Mouse (Mus musculus): ENCODE measurements around the gene Actg1. TPM values are rescaled to one million over a fixed set of nuclear protein-coding genes. Genes with fewer than 3 reads are reported as not detected.

Actg1 gene
- total and polyA plus RNA-seq, 3 experiments = 1,832 to 4,362 (median 2,424) TPM

GRCm38 (mm10) chr11:120354304-120355276 lies 6.2 kb upstream of the Actg1 start:
- TF ChIP-seq BHLHE40 (IDR thresholded peaks at IDR 0.05; ENCODE audit: low read depth, low read length) (no peak), POLR2A (IDR thresholded peaks at IDR 0.05; ENCODE audit: low read depth, low read length) (no peak), RCOR1 (conservative IDR thresholded peaks at IDR 0.05; ENCODE audit: low read depth, low read length) (no peak), HCFC1 (IDR thresholded peaks at IDR 0.05; ENCODE audit: low read depth, low read length) (no peak), ELF1 (IDR thresholded peaks at IDR 0.05; ENCODE audit: low read depth, low read length) (no peak), PAX5 (IDR thresholded peaks at IDR 0.05; ENCODE audit: low read length) (no peak), JUND (conservative IDR thresholded peaks at IDR 0.05; ENCODE audit: low read depth, low read length) (no peak), KAT2A (IDR thresholded peaks at IDR 0.05; ENCODE audit: insufficient replicate concordance, low read length) (no peak), MXI1 (IDR thresholded peaks at IDR 0.05; ENCODE audit: low read depth, low read length) (no peak), ZKSCAN1 (IDR thresholded peaks at IDR 0.05; ENCODE audit: borderline replicate concordance, low read depth, low read length) (no peak)
- H3K79me2 ChIP-seq (replicated peaks; ENCODE audit: control insufficient read depth, extremely low read depth, insufficient read depth, poor library complexity, severe bottlenecking) = no peaks in the 10 kb centered on the region
- H3K27me3 ChIP-seq (replicated peaks) = no peaks in the 10 kb centered on the region
- H3K27ac ChIP-seq (ENCODE audit: insufficient read depth, low read depth) = no peak overlapping the region
- no peaks in the 10 kb centered on the region for H3K9me3 ChIP-seq (replicated peaks; ENCODE audit: low read length)
- DNase-seq (ENCODE audit: extremely low read depth) = no peak
- H3K4me2 ChIP-seq (ENCODE audit: insufficient read depth, low read depth, poor library complexity, severe bottlenecking) = peak overlapping the region; percentile 85; the same call in 1 of the 2 replicates
- H3K9ac ChIP-seq (ENCODE audit: insufficient read depth, low read depth) = no peak overlapping the region
- no peaks in the 10 kb centered on the region for H3K36me3 ChIP-seq (replicated peaks in 1 of 2; ENCODE audit: control insufficient read depth in 1 of 2, insufficient read depth in 1 of 2, low read length in 1 of 2)
- H3K4me1 ChIP-seq (ENCODE audit: control insufficient read depth in 1 of 2, insufficient read depth in 2 of 2) = peaks cover 10 to 52% of the 10 kb centered on the region in 2 experiments
- dilution Hi-C loops (cut with MboI; ENCODE audit: extremely low pct_ligation_motif_present, extremely low pct_unique_long_range_greater_than_20kb, low sequenced_read_pairs) (no loop called here), in situ Hi-C loops (cut with MboI; ENCODE audit: low pct_ligation_motif_present, low pct_unique_long_range_greater_than_20kb, low sequenced_read_pairs) (no loop called here)
- no peak overlapping the region for H3K4me3 ChIP-seq (replicated peaks in 1 of 3; ENCODE audit: low read depth in 2 of 3, low read length in 2 of 3, poor library complexity in 1 of 3)

GRCm38 (mm10) chr11:120353500-120354303 lies 5.4 kb upstream of the Actg1 start:
- H3K79me2 ChIP-seq (replicated peaks; ENCODE audit: control insufficient read depth, extremely low read depth, insufficient read depth, poor library complexity, severe bottlenecking) = no peaks in the 10 kb centered on the region
- in situ Hi-C loops (cut with MboI; ENCODE audit: low pct_ligation_motif_present, low pct_unique_long_range_greater_than_20kb, low sequenced_read_pairs) = no loop called here
- peak overlapping the region; percentile 85 for H3K4me2 ChIP-seq (ENCODE audit: insufficient read depth, low read depth, poor library complexity, severe bottlenecking)
- no peaks in the 10 kb centered on the region for H3K27me3 ChIP-seq (replicated peaks)
- no peaks in the 10 kb centered on the region for H3K9me3 ChIP-seq (replicated peaks; ENCODE audit: low read length)
- dilution Hi-C loops (cut with MboI; ENCODE audit: extremely low pct_ligation_motif_present, extremely low pct_unique_long_range_greater_than_20kb, low sequenced_read_pairs) = no loop called here
- H3K36me3 ChIP-seq (replicated peaks in 1 of 2; ENCODE audit: control insufficient read depth in 1 of 2, insufficient read depth in 1 of 2, low read length in 1 of 2) = no peaks in the 10 kb centered on the region
- H3K9ac ChIP-seq (ENCODE audit: insufficient read depth, low read depth) = no peak overlapping the region; the same call in 1 of the 2 replicates
- DNase-seq (ENCODE audit: extremely low read depth) = peak; percentile 90
- peaks cover 10 to 57% of the 10 kb centered on the region in 2 experiments for H3K4me1 ChIP-seq (ENCODE audit: control insufficient read depth in 1 of 2, insufficient read depth in 2 of 2)
- peak overlapping the region; percentile 12 to 32 (median 30) for H3K4me3 ChIP-seq (replicated peaks in 1 of 3; ENCODE audit: low read depth in 2 of 3, low read length in 2 of 3, poor library complexity in 1 of 3)
- H3K27ac ChIP-seq (ENCODE audit: insufficient read depth, low read depth) = no peak overlapping the region
- TF ChIP-seq UBTF (IDR thresholded peaks at IDR 0.05; ENCODE audit: low read depth, low read length) = no peak
- TF ChIP-seq EP300 (IDR thresholded peaks at IDR 0.05; ENCODE audit: low read length) = no peak
- TF ChIP-seq MEF2A (IDR thresholded peaks at IDR 0.05; ENCODE audit: borderline replicate concordance, low read depth, low read length) = peak; percentile 18; the same call in 1 of the 2 replicates
- no peak for TF ChIP-seq JUN (IDR thresholded peaks at IDR 0.05; ENCODE audit: insufficient read depth, low read depth, low read length)
- peak; percentile 47; the same call in 1 of the 2 replicates for TF ChIP-seq SIN3A (IDR thresholded peaks at IDR 0.05; ENCODE audit: low read length)
- peak; percentile 47; the same call in 1 of the 2 replicates for TF ChIP-seq HCFC1 (IDR thresholded peaks at IDR 0.05; ENCODE audit: low read depth, low read length)
- 0 out of 2 replicates have a peak, but pooled peaks have one; percentile 27 for TF ChIP-seq IRF4 (IDR thresholded peaks at IDR 0.05; ENCODE audit: low read depth, low read length)
- TF ChIP-seq BHLHE40 (IDR thresholded peaks at IDR 0.05; ENCODE audit: low read depth, low read length) = peak; percentile 84
- TF ChIP-seq ELF1 (IDR thresholded peaks at IDR 0.05; ENCODE audit: low read depth, low read length) = peak; percentile 30
- peak; percentile 74 for TF ChIP-seq SMC3 (IDR thresholded peaks at IDR 0.05; ENCODE audit: low read depth, low read length)
- peak; percentile 47; the same call in 1 of the 2 replicates for TF ChIP-seq MXI1 (IDR thresholded peaks at IDR 0.05; ENCODE audit: low read depth, low read length)
- peak; percentile 94 for TF ChIP-seq ETS1 (conservative IDR thresholded peaks at IDR 0.05; ENCODE audit: low read depth, low read length)
- TF ChIP-seq TCF12 (IDR thresholded peaks at IDR 0.05; ENCODE audit: low read depth, low read length) = peak; percentile 67; the same call in 1 of the 2 replicates
- peak; percentile 24 to 99; a peak in 3 of 4 replicates for TF ChIP-seq CTCF (conservative IDR thresholded peaks at IDR 0.05 in 1 of 2, IDR thresholded peaks at IDR 0.05 in 1 of 2; ENCODE audit: low read depth in 2 of 2, low read length in 2 of 2)
- no peak; the same call in 1 of the 2 replicates for TF ChIP-seq JUND (conservative IDR thresholded peaks at IDR 0.05; ENCODE audit: low read depth, low read length)
- peak; percentile 79 for TF ChIP-seq RAD21 (IDR thresholded peaks at IDR 0.05; ENCODE audit: low read depth, low read length)
- no peak for TF ChIP-seq POLR2A (IDR thresholded peaks at IDR 0.05; ENCODE audit: low read depth, low read length)

Data from CH12.LX (cell line).